Mouse (Mus musculus): ENCODE measurements around the gene Ube2b.

DNA sequence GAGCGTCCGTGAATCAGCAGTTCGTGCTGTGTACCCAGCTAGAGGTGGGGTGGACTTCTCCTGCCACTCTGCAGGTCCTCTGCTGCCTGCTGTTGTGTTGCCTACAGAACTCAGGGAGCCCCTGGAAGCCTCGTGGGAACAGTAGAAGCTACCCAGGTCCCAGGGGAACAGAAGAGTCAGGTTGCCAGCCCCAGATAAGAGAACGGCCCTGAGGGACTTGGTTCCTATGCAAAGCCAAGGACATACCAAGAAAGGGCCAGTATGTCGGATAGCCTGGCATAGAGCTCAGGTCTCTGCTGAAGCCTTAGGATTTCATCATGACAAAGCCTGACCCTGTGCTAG is 57.1 kb downstream of the Ube2b start:
- TF ChIP-seq CTCF (IDR thresholded peaks at IDR 0.05; ENCODE audit: low read depth) (no peak), EP300 (optimal IDR thresholded peaks at IDR 0.05) (no peak)

Measured in stomach, postnatal 0 days (tissue).